Mouse (Mus musculus) small intestine, adult 2 months (tissue): ENCODE data around the gene Sec31a.
A peak's percentile ranks its signal among the peaks of the same experiment; 100 is the strongest.

ENCODE experiments used
- CTCF ChIP-seq: fragments of 200-500 bp; IDR thresholded peaks from 2 replicates; pipeline ENCODE4 v1.5.1; 2012; ENCODE audit warnings: low read depth, mild to moderate bottlenecking, control low read depth, inconsistent platforms, low read length, moderate library complexity, mixed read lengths; ENCODE audit not compliant: insufficient replicate concordance, insufficient read length; ENCODE audit errors: extremely low read depth
- POLR2A ChIP-seq: fragments of 200-500 bp; IDR thresholded peaks from 2 replicates; pipeline ENCODE4 v1.6.1; 2012; ENCODE audit warnings: low read depth, mild to moderate bottlenecking, control low read depth, inconsistent platforms, low read length, moderate library complexity

GRCm38 (mm10) chr5:100333607-100334380 is 82.2 kb downstream of the Sec31a start:
- TF ChIP-seq CTCF (peak; percentile 22; the same call in 1 of the 2 replicates), POLR2A (no peak)
